ENCODE assay signal across 8 mouse cellular contexts in genomic region chr3:38254896-38255295, GRCm38 (mm10).
DNase-seq lines count a peak whose midpoint lies in the region; ATAC-seq and TF ChIP-seq lines count a peak whose summit lies in the region.

No protein-coding gene starts in this region.

- DNase-seq in midbrain, embryonic 11.5 days (ENCODE audit: low spot score, missing footprints): peak; percentile 59
- DNase-seq in midbrain, embryonic 10.5 days (ENCODE audit: low spot score): no peak
- peak; percentile 33 to 81 for DNase-seq in cerebellum, postnatal 4 days (ENCODE audit: low spot score in 2 of 2)
- peak; percentile 10 for DNase-seq in large intestine, adult 2 months (ENCODE audit: low read depth, low spot score)
- peak; percentile 58 for DNase-seq in stomach, postnatal 0 days (ENCODE audit: low spot score)
- no peak for DNase-seq in c-Kit-positive CD71-positive TER-119-positive erythroid progenitor cells, embryonic 14.5 days (ENCODE audit: low spot score)

- no peak overlapping the region for H3K4me3 ChIP-seq in midbrain, embryonic 11.5 days (ENCODE audit: low read depth, low read length)
- no peak overlapping the region for H3K4me3 ChIP-seq in midbrain, embryonic 10.5 days
- no peak overlapping the region for H3K4me3 ChIP-seq in heart, embryonic 16.5 days (ENCODE audit: low read length)
- H3K4me3 ChIP-seq in lung, embryonic 16.5 days (ENCODE audit: low read length): no peak overlapping the region
- no peak overlapping the region for H3K4me3 ChIP-seq in stomach, postnatal 0 days (ENCODE audit: low read depth, low read length)

- no peaks in the 10 kb centered on the region for H3K27me3 ChIP-seq in midbrain, embryonic 11.5 days (ENCODE audit: control insufficient read depth, insufficient read depth, low read length)
- H3K27me3 ChIP-seq in midbrain, embryonic 10.5 days (ENCODE audit: low read depth, poor library complexity, severe bottlenecking): no peaks in the 10 kb centered on the region
- no peaks in the 10 kb centered on the region for H3K27me3 ChIP-seq in heart, embryonic 16.5 days (ENCODE audit: control insufficient read depth, insufficient read depth, low read length)
- H3K27me3 ChIP-seq in lung, embryonic 16.5 days (ENCODE audit: control insufficient read depth, insufficient read depth, low read depth, low read length): no peaks in the 10 kb centered on the region
- H3K27me3 ChIP-seq in stomach, postnatal 0 days (ENCODE audit: control insufficient read depth, insufficient read depth, low read length): no peaks in the 10 kb centered on the region

- H3K36me3 ChIP-seq in midbrain, embryonic 11.5 days (ENCODE audit: control insufficient read depth, insufficient read depth, low read length): no peaks in the 10 kb centered on the region
- no peaks in the 10 kb centered on the region for H3K36me3 ChIP-seq in midbrain, embryonic 10.5 days
- H3K36me3 ChIP-seq in heart, embryonic 16.5 days (ENCODE audit: control insufficient read depth, insufficient read depth): no peaks in the 10 kb centered on the region
- H3K36me3 ChIP-seq in lung, embryonic 16.5 days (ENCODE audit: control insufficient read depth, insufficient read depth, low read length): no peaks in the 10 kb centered on the region
- no peaks in the 10 kb centered on the region for H3K36me3 ChIP-seq in stomach, postnatal 0 days (ENCODE audit: control insufficient read depth, insufficient read depth, low read length)

- WGBS in midbrain, embryonic 11.5 days: 85% methylated on average over 2 of the region's 2 CpGs
- WGBS in midbrain, embryonic 10.5 days: 92% methylated on average over 2 of the region's 2 CpGs
- 14% methylated on average over 2 of the region's 2 CpGs for WGBS in heart, embryonic 16.5 days
- 14% methylated on average over 2 of the region's 2 CpGs for WGBS in large intestine, adult 2 months
- WGBS in lung, embryonic 16.5 days: 13% methylated on average over 2 of the region's 2 CpGs
- 33% methylated on average over 2 of the region's 2 CpGs for WGBS in stomach, postnatal 0 days

- H3K9me3 ChIP-seq in midbrain, embryonic 11.5 days (ENCODE audit: control insufficient read depth, low read length): no peaks in the 10 kb centered on the region
- H3K9me3 ChIP-seq in midbrain, embryonic 10.5 days (replicated peaks): no peaks in the 10 kb centered on the region
- no peaks in the 10 kb centered on the region; the same call in 1 of the 2 replicates for H3K9me3 ChIP-seq in heart, embryonic 16.5 days (replicated peaks; ENCODE audit: control insufficient read depth, low read length)
- H3K9me3 ChIP-seq in lung, embryonic 16.5 days (ENCODE audit: control insufficient read depth, low read length): peaks cover 3% of the 10 kb centered on the region; the same call in 1 of the 2 replicates
- H3K9me3 ChIP-seq in stomach, postnatal 0 days (ENCODE audit: control insufficient read depth, low read length): no peaks in the 10 kb centered on the region

- no peak for ATAC-seq in midbrain, embryonic 11.5 days (ENCODE audit: low FRiP score)
- peak; percentile 85 for ATAC-seq in heart, embryonic 16.5 days (replicated peaks; ENCODE audit: extremely low read depth, insufficient read depth, low FRiP score)
- ATAC-seq in lung, embryonic 16.5 days (ENCODE audit: low read depth): peak; percentile 94
- peak; percentile 81 for ATAC-seq in stomach, postnatal 0 days (ENCODE audit: low FRiP score, low TSS enrichment)

- peaks cover 9% of the 10 kb centered on the region for H3K4me1 ChIP-seq in midbrain, embryonic 11.5 days (ENCODE audit: control insufficient read depth, insufficient read depth, low read length)
- peaks cover 18% of the 10 kb centered on the region for H3K4me1 ChIP-seq in midbrain, embryonic 10.5 days
- peaks cover 14% of the 10 kb centered on the region for H3K4me1 ChIP-seq in heart, embryonic 16.5 days (ENCODE audit: control insufficient read depth, insufficient read depth, low read length)
- H3K4me1 ChIP-seq in lung, embryonic 16.5 days (replicated peaks; ENCODE audit: control insufficient read depth, insufficient read depth, low read length): no peaks in the 10 kb centered on the region; the same call in 1 of the 2 replicates
- no peaks in the 10 kb centered on the region for H3K4me1 ChIP-seq in stomach, postnatal 0 days (replicated peaks; ENCODE audit: control insufficient read depth, insufficient read depth)

- no peak overlapping the region for H3K27ac ChIP-seq in midbrain, embryonic 11.5 days (ENCODE audit: low read depth, low read length)
- no peak overlapping the region for H3K27ac ChIP-seq in midbrain, embryonic 10.5 days (replicated peaks)
- peak overlapping the region; percentile 64 for H3K27ac ChIP-seq in heart, embryonic 16.5 days (ENCODE audit: low read length)
- H3K27ac ChIP-seq in lung, embryonic 16.5 days (ENCODE audit: low read length): no peak overlapping the region
- no peak overlapping the region for H3K27ac ChIP-seq in stomach, postnatal 0 days (replicated peaks)

- H3K9ac ChIP-seq in midbrain, embryonic 11.5 days (ENCODE audit: low read length): no peak overlapping the region
- no peak overlapping the region for H3K9ac ChIP-seq in heart, embryonic 16.5 days (ENCODE audit: low read length)
- H3K9ac ChIP-seq in lung, embryonic 16.5 days (ENCODE audit: low read length): no peak overlapping the region
- H3K9ac ChIP-seq in stomach, postnatal 0 days (ENCODE audit: low read length): no peak overlapping the region

- no peak for TF ChIP-seq EP300 in stomach, postnatal 0 days (optimal IDR thresholded peaks at IDR 0.05)

- H3K4me2 ChIP-seq in midbrain, embryonic 11.5 days: no peak overlapping the region
- no peak overlapping the region for H3K4me2 ChIP-seq in heart, embryonic 16.5 days (ENCODE audit: low read depth, low read length)
- H3K4me2 ChIP-seq in lung, embryonic 16.5 days (ENCODE audit: low read depth, low read length): no peak overlapping the region
- H3K4me2 ChIP-seq in stomach, postnatal 0 days (replicated peaks; ENCODE audit: low read depth): no peak overlapping the region

- TF ChIP-seq CTCF in stomach, postnatal 0 days (IDR thresholded peaks at IDR 0.05; ENCODE audit: low read depth): no peak

Comparison
In these comparisons a context has a peak if more than half of its experiments do, and no peak if none do; other contexts are left out.
1. DNase-seq: peak in midbrain, embryonic 11.5 days (single experiment), cerebellum, postnatal 4 days (2 of 2), large intestine, adult 2 months (single experiment) and stomach, postnatal 0 days (single experiment); none in midbrain, embryonic 10.5 days (single experiment) and c-Kit-positive CD71-positive TER-119-positive erythroid progenitor cells, embryonic 14.5 days (single experiment).